Mouse (Mus musculus) embryonic facial prominence, embryonic 14.5 days (tissue): Measurements from ENCODE around the gene Adcy5. TPM values are rescaled to one million over a fixed set of nuclear protein-coding genes. Genes with fewer than 3 reads are reported as not detected.
A peak's percentile ranks its signal among the peaks of the same experiment; 100 is the strongest.

Experiments
- ATAC-seq: fragments of 200-750 bp; cut with Nextera tagmentation; 2 replicates; pipeline ENCODE4 v1.8.0; 2017; ENCODE audit warnings: low read depth, moderate number of reproducible peaks, moderate TSS enrichment
- DNase-seq: peaks from one replicate; pipeline ENCODE4 v3.0.0-alpha.2; 2015; ENCODE audit warnings: low spot score
- H3K27ac ChIP-seq: fragments of 300-500 bp; sonication (generic); replicated peaks from 2 replicates; pipeline ENCODE4 v1.5.1; 2014; ENCODE audit warnings: low read depth, mild to moderate bottlenecking, low read length, moderate library complexity
- H3K27me3 ChIP-seq: fragments of 300-500 bp; sonication (generic); replicated peaks from 2 replicates; pipeline ENCODE4 v1.6.1; 2014; ENCODE audit warnings: low read length; ENCODE audit not compliant: control insufficient read depth, insufficient read depth
- H3K36me3 ChIP-seq: fragments of 300-500 bp; sonication (generic); 2 replicates; pipeline ENCODE4 v1.6.1; 2014; ENCODE audit warnings: low read length, mixed read lengths; ENCODE audit not compliant: control insufficient read depth, insufficient read depth
- H3K4me1 ChIP-seq: fragments of 300-500 bp; sonication (generic); 2 replicates; pipeline ENCODE4 v1.6.1; 2014; ENCODE audit warnings: antibody characterized with exemption, low read length; ENCODE audit not compliant: control insufficient read depth, insufficient read depth
- H3K4me2 ChIP-seq: fragments of 300-500 bp; sonication (generic); 2 replicates; pipeline ENCODE4 v1.6.1; 2014; ENCODE audit warnings: low read depth, mild to moderate bottlenecking, low read length, moderate library complexity, mixed read lengths
- H3K4me3 ChIP-seq: fragments of 300-500 bp; sonication (generic); 2 replicates; pipeline ENCODE4 v1.5.1; 2014; ENCODE audit warnings: low read depth, mild to moderate bottlenecking, low read length
- H3K9ac ChIP-seq: fragments of 300-500 bp; sonication (generic); 2 replicates; pipeline ENCODE4 v1.6.1; 2014; ENCODE audit warnings: low read depth, mild to moderate bottlenecking, low read length, moderate library complexity, mixed read lengths
- H3K9me3 ChIP-seq: fragments of 300-500 bp; sonication (generic); 2 replicates; pipeline ENCODE4 v1.6.1; 2016; ENCODE audit warnings: low read length; ENCODE audit not compliant: control insufficient read depth
- WGBS: fragments of 180-500 bp; shearing (Covaris S2); extraction: QIAGEN DNeasy Blood & Tissue Kit; methylation state at CpG from one replicate; pipeline ENCODE4 v1.1.7; 2014; 5-methylcytosine and 5-hydroxymethylcytosine counted together
- polyA plus RNA-seq: library from polyadenylated mRNA; unstranded; fragments of >200 nt; fragmentation: Nextera tagmentation; extraction: Ambion mirVana; gene quantifications from 2 replicates; pipeline ENCODE4 v1.2.1, GENCODE M21; 2014

The Adcy5 gene
- polyA plus RNA-seq, 1 experiment from 2014 or later = 3.1 TPM

GRCm38 (mm10) chr16:35190777-35191176, 36.1 kb downstream of the Adcy5 start:
- H3K4me3 ChIP-seq = no peak overlapping the region
- no peaks in the 10 kb centered on the region for H3K36me3 ChIP-seq
- no peak overlapping the region for H3K9ac ChIP-seq
- H3K27ac ChIP-seq = no peak overlapping the region
- ATAC-seq (no peak), DNase-seq (no peak)
- 73% methylated on average over 7 of the region's 7 CpGs for WGBS
- H3K9me3 ChIP-seq = no peaks in the 10 kb centered on the region
- H3K4me1 ChIP-seq = peaks cover 16% of the 10 kb centered on the region; the same call in 1 of the 2 replicates
- no peak overlapping the region for H3K4me2 ChIP-seq
- H3K27me3 ChIP-seq = no peaks in the 10 kb centered on the region

- H3K36me3 ChIP-seq = no peaks in the 10 kb centered on the region
- H3K9ac ChIP-seq = no peak overlapping the region
- H3K27me3 ChIP-seq = no peaks in the 10 kb centered on the region
- H3K4me2 ChIP-seq = no peak overlapping the region
- no peak overlapping the region for H3K4me3 ChIP-seq
- peaks cover 16% of the 10 kb centered on the region; the same call in 1 of the 2 replicates for H3K4me1 ChIP-seq
- DNase-seq (no peak), ATAC-seq (no peak)
- WGBS = 60% methylated on average over 7 of the region's 7 CpGs
- H3K27ac ChIP-seq = no peak overlapping the region
- H3K9me3 ChIP-seq = no peaks in the 10 kb centered on the region
Measured at GRCm38 (mm10) chr16:35191271-35191670, 36.6 kb downstream of the Adcy5 start.

DNA sequence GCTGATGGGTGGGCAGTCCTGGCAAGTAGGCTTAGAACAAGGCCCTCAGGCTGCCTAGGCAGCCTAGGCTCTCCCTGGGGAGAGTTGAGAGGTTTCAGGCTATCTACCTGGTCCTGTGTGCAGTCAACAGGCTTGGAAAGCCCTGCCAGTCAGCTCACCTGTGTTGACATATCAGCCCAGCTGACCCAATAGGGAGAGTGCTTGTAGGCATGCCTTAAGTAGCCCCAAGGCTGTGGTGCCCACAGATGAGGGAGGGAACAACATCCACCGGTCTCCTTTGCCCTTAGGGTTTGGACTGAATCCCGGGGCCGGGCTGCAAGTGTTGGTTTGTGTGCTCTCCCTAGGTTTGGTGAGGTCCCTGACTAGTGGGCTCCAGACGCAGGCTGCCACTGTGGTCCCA, 37.8 kb downstream of the Adcy5 start:
- no peak overlapping the region for H3K4me3 ChIP-seq
- H3K9ac ChIP-seq = no peak overlapping the region
- no peaks in the 10 kb centered on the region for H3K27me3 ChIP-seq
- no peaks in the 10 kb centered on the region for H3K36me3 ChIP-seq
- WGBS = 63% methylated on average over 4 of the region's 4 CpGs
- H3K9me3 ChIP-seq = no peaks in the 10 kb centered on the region
- peaks cover 16% of the 10 kb centered on the region; the same call in 1 of the 2 replicates for H3K4me1 ChIP-seq
- no peak for DNase-seq
- ATAC-seq = no peak
- no peak overlapping the region for H3K4me2 ChIP-seq
- no peak overlapping the region for H3K27ac ChIP-seq

- Histone ChIP-seq H3K27ac (no peak overlapping the region), H3K36me3 (no peaks in the 10 kb centered on the region), H3K4me1 (peaks cover 16% of the 10 kb centered on the region; the same call in 1 of the 2 replicates), H3K4me2 (no peak overlapping the region), H3K9me3 (no peaks in the 10 kb centered on the region), H3K4me3 (no peak overlapping the region), H3K9ac (no peak overlapping the region), H3K27me3 (no peaks in the 10 kb centered on the region)
- 37% methylated on average over 3 of the region's 3 CpGs for WGBS
- no peak for ATAC-seq
- no peak for DNase-seq
Measured at GRCm38 (mm10) chr16:35193357-35193756, 38.7 kb downstream of the Adcy5 start.

DNA sequence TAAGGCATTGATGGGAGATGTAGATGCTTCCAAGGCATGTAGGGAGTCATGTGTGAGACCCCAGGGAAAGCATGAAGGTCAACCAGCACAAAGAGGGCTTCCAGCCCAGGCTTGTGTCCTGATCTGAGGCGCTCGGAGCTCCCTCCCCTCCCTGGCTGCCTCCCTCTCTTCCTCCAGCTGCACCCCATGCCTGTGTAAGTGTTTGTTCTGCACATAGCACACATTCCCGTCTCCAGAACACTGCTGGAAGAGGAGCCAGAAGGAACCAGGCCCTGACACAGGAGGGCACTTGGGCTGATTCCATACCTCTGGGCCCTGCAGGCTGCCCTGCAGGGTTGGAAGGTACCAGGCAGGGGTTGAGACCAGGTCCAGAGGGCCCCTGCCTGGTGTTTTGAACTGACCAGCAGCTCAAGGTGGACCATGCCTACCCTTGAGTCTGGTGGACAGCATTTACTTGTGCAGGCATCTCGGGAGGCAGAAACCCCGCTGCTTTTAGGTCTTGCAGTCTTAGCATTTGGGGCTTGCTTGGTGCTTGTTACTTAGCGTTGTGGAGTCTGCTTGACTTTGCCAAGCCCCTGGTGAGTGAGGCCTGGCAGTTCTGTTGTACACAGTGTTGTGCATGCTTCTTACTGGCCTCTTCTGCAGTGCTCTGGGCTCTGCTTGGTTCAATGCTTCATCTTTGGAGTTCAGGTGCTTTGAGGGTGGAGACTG, 45.2 kb downstream of the Adcy5 start:
- no peaks in the 10 kb centered on the region for H3K9me3 ChIP-seq
- peak; percentile 23 for DNase-seq
- H3K4me3 ChIP-seq = no peak overlapping the region
- H3K4me2 ChIP-seq = no peak overlapping the region
- H3K4me1 ChIP-seq = peaks cover 13% of the 10 kb centered on the region; the same call in 1 of the 2 replicates
- no peaks in the 10 kb centered on the region for H3K27me3 ChIP-seq
- 53% methylated on average over 6 of the region's 6 CpGs for WGBS
- H3K27ac ChIP-seq = no peak overlapping the region; the same call in 1 of the 2 replicates
- no peak for ATAC-seq
- H3K9ac ChIP-seq = no peak overlapping the region
- no peaks in the 10 kb centered on the region for H3K36me3 ChIP-seq

GRCm38 (mm10) chr16:35200432-35201142, 45.9 kb downstream of the Adcy5 start:
- peaks cover 15% of the 10 kb centered on the region for H3K4me1 ChIP-seq
- no peak overlapping the region for H3K4me3 ChIP-seq
- no peak overlapping the region for H3K9ac ChIP-seq
- 51% methylated on average over 8 of the region's 9 CpGs for WGBS
- H3K9me3 ChIP-seq = no peaks in the 10 kb centered on the region
- H3K27me3 ChIP-seq = no peaks in the 10 kb centered on the region
- H3K4me2 ChIP-seq = no peak overlapping the region
- DNase-seq (peak; percentile 39), ATAC-seq (no peak)
- H3K27ac ChIP-seq = no peak overlapping the region; the same call in 1 of the 2 replicates
- H3K36me3 ChIP-seq = no peaks in the 10 kb centered on the region

DNA sequence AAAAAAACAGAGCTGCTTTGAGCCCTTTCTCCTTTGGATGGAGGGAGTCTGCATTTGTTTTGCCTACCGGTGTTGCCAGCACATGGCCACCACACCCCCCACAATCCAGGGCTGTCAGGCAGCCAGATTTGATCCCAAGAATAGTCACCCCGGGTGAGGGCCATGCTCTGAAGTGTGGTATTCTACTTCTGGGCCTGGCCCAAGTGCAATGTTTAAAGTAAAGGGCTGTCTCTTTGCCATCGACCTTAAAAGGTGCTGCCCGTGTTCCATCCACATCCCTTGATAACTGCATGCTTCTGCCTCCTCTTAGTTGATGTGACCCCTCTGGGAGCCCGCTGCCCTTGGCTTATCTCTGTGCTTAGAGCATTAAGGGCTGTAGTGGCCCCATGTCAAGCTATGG, 46.6 kb downstream of the Adcy5 start:
- Histone ChIP-seq H3K4me3 (no peak overlapping the region), H3K9ac (no peak overlapping the region), H3K9me3 (no peaks in the 10 kb centered on the region), H3K36me3 (no peaks in the 10 kb centered on the region), H3K27ac (no peak overlapping the region), H3K27me3 (no peaks in the 10 kb centered on the region), H3K4me2 (no peak overlapping the region), H3K4me1 (peaks cover 21% of the 10 kb centered on the region)
- WGBS = 71% methylated on average over 5 of the region's 5 CpGs
- DNase-seq (no peak), ATAC-seq (no peak)

DNA sequence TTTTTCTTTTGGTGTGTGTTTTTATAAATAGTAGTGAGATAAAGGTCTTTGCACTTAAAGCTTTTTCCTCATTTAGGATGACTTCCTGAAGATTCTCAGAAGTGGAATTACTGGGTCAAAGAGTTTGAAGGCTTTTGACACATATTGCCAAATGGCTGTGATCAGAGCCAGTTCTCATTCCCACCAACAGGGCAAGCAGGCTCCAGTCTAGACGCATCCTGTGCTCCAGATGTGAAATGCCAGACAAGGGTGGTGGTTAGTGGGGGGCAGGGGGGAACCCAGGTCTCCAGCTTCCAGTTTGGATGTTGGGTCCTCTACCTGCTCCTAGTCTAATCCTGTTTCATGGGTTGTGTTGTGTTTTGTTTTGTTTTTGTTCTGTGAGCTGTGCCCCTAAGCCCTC, 48.8 kb downstream of the Adcy5 start:
- no peaks in the 10 kb centered on the region for H3K9me3 ChIP-seq
- no peak overlapping the region for H3K4me3 ChIP-seq
- H3K4me1 ChIP-seq = peaks cover 21% of the 10 kb centered on the region
- H3K9ac ChIP-seq = no peak overlapping the region
- H3K4me2 ChIP-seq = no peak overlapping the region
- WGBS = 65% methylated on average over 1 of the region's 1 CpGs
- H3K27ac ChIP-seq = no peak overlapping the region
- ATAC-seq (no peak), DNase-seq (no peak)
- H3K27me3 ChIP-seq = no peaks in the 10 kb centered on the region
- H3K36me3 ChIP-seq = no peaks in the 10 kb centered on the region
